8 mouse cellular contexts compared by ENCODE assay signal in genomic region chr10:108733982-108734381, GRCm38 (mm10). TPM values are rescaled to one million over a fixed set of nuclear protein-coding genes. Genes with fewer than 3 reads are reported as not detected.
DNase-seq lines count a peak whose midpoint lies in the region; TF ChIP-seq lines count a peak whose summit lies in the region.

No protein-coding gene starts in this region.

- TF ChIP-seq CTCF in left cerebral cortex, adult 2 months (IDR thresholded peaks at IDR 0.05): peak; percentile 55

- intact Hi-C loops in left cerebral cortex, adult 2 months (cut with DNase I): loop anchor here (10.0 kb wide), 1 partner anchor 761 kb away; no protein-coding TSS in a partner anchor

- peak overlapping the region; percentile 48; the same call in 1 of the 2 replicates for H3K27ac ChIP-seq in left cerebral cortex, adult 2 months

- peak; percentile 26 for DNase-seq in adrenal gland, postnatal 10 days
- DNase-seq in adrenal gland, postnatal 25 days: no peak
- DNase-seq in left cerebral cortex, adult 2 months (ENCODE audit: extremely low spot score in 1 of 2, low spot score in 2 of 2): no peak
- no peak for DNase-seq in left cerebral cortex, adult 18-20 months (ENCODE audit: low spot score in 2 of 2)
- peak; percentile 65 to 77 for DNase-seq in cerebellum, postnatal 14 days
- DNase-seq in lung, postnatal 25 days (ENCODE audit: low spot score): peak; percentile 8
- no peak for DNase-seq in spleen, postnatal 14 days (ENCODE audit: low spot score in 2 of 2)
- no peak for DNase-seq in thymus, adult 18-20 months

- no peak overlapping the region for H3K4me3 ChIP-seq in left cerebral cortex, adult 2 months

RNA-seq across cellular contexts. Expression of gene Gm5136, which starts 34.0 kb away (rescaled TPM):
- total RNA-seq in adrenal gland, postnatal 10 days (2021): not detected
- not detected in 2 replicates for total RNA-seq in adrenal gland, postnatal 25 days (2021)
- total RNA-seq in left cerebral cortex, adult 2 months (2021): 1 to 10 TPM; 3.2 to 4.0 TPM
- 1 to 10 TPM; 1.8 to 2.5 TPM for total RNA-seq in left cerebral cortex, adult 18-20 months (2021)

Comparison
In these comparisons a context has a peak if more than half of its experiments do, and no peak if none do; other contexts are left out.
1. DNase-seq: peak in adrenal gland, postnatal 10 days (single experiment), cerebellum, postnatal 14 days (2 of 2) and lung, postnatal 25 days (single experiment); none in adrenal gland, postnatal 25 days (single experiment), left cerebral cortex, adult 2 months (0 of 2), left cerebral cortex, adult 18-20 months (0 of 2), spleen, postnatal 14 days (0 of 2) and thymus, adult 18-20 months (0 of 2).